Comparison of ENCODE assay signal across 9 mouse cellular contexts in the genomic region with DNA sequence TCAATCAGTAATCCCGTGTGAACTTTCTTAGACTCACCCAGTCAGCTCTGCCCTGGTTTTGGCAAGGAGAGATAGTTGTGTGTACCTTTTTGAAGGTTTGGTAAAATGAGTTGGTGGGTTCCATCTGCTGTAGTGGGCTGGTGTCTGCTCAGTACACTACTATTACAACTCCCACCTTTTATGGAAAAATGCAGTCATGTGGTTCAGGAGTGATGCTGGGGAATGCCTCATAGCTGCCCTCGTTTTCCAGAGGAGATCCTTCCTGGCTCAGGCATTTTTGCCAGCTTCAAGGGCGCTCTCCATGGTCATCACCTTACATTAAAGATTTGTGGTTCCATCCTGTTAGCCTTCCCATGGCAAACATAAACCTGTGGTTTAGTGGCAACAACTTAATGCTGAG. TPM values are rescaled to one million over a fixed set of nuclear protein-coding genes. Genes with fewer than 3 reads are reported as not detected.
A peak's percentile ranks its signal among the peaks of the same experiment; 100 is the strongest.
DNase-seq lines count a peak whose midpoint lies in the region; ATAC-seq and TF ChIP-seq lines count a peak whose summit lies in the region.
"Had no signal": no experiment of that assay in that cellular context is flagged by ENCODE, and none has a peak within 500 bp of the region (broad histone marks: within the 10 kb centered on the region; RNA-seq: fewer than 3 reads in every experiment).

No protein-coding gene starts in this region.

- no peak for ATAC-seq in liver, embryonic 12.5 days
- no peak for ATAC-seq in stomach, postnatal 0 days (ENCODE audit: low FRiP score, low TSS enrichment)
- ATAC-seq in granulocyte monocyte progenitor cell, adult 5-6 weeks (replicated peaks; ENCODE audit: poor library complexity, severe bottlenecking), result no peak

- no peak overlapping the region for H3K27ac ChIP-seq in heart, embryonic 10.5 days
- no peak overlapping the region for H3K27ac ChIP-seq in testis, adult 2 months (ENCODE audit: control insufficient read depth, insufficient read depth, low read depth, low read length)
- 0 out of 2 replicates have a peak overlapping the region, but pooled peaks have one; percentile 5 for H3K27ac ChIP-seq in liver, embryonic 12.5 days
- H3K27ac ChIP-seq in stomach, postnatal 0 days (replicated peaks), result no peak overlapping the region

- peaks cover 34% of the 10 kb centered on the region for H3K4me1 ChIP-seq in heart, embryonic 10.5 days
- H3K4me1 ChIP-seq in testis, adult 2 months (ENCODE audit: control insufficient read depth, insufficient read depth, low read length), result peaks cover 5% of the 10 kb centered on the region
- H3K4me1 ChIP-seq in liver, embryonic 12.5 days, result peaks cover 55% of the 10 kb centered on the region
- peaks cover 9% of the 10 kb centered on the region; the same call in 1 of the 2 replicates for H3K4me1 ChIP-seq in stomach, postnatal 0 days (replicated peaks; ENCODE audit: control insufficient read depth, insufficient read depth)

- TF ChIP-seq EP300 in stomach, postnatal 0 days (optimal IDR thresholded peaks at IDR 0.05), result no peak

- no peaks in the 10 kb centered on the region for H3K27me3 ChIP-seq in heart, embryonic 10.5 days (ENCODE audit: insufficient read depth, poor library complexity, severe bottlenecking)
- no peaks in the 10 kb centered on the region for H3K27me3 ChIP-seq in testis, adult 2 months (ENCODE audit: control insufficient read depth, insufficient read depth, low read length)
- no peaks in the 10 kb centered on the region for H3K27me3 ChIP-seq in liver, embryonic 12.5 days (replicated peaks)
- no peaks in the 10 kb centered on the region for H3K27me3 ChIP-seq in stomach, postnatal 0 days (ENCODE audit: control insufficient read depth, insufficient read depth, low read length)

- TF ChIP-seq CTCF in testis, adult 2 months (IDR thresholded peaks at IDR 0.05; ENCODE audit: control insufficient read depth, insufficient read depth, insufficient replicate concordance, low read depth, low read length), result no peak
- TF ChIP-seq CTCF in stomach, postnatal 0 days (IDR thresholded peaks at IDR 0.05; ENCODE audit: low read depth), result no peak

- no peak for DNase-seq in heart, embryonic 10.5 days (ENCODE audit: low spot score)
- no peak for DNase-seq in heart, adult 18-20 months
- DNase-seq in testis, postnatal 14 days (ENCODE audit: low spot score), result no peak
- DNase-seq in stomach, postnatal 0 days (ENCODE audit: low spot score), result no peak
- no peak for DNase-seq in left cerebral cortex, adult 9 months (ENCODE audit: low spot score in 2 of 2)
- DNase-seq: adrenal gland, adult 2 months had no signal

- no peak for TF ChIP-seq POLR2A in testis, adult 2 months (IDR thresholded peaks at IDR 0.05; ENCODE audit: control insufficient read depth, low read depth, low read length)

- H3K36me3 ChIP-seq in heart, embryonic 10.5 days, result peaks cover 3% of the 10 kb centered on the region; the same call in 1 of the 2 replicates
- no peaks in the 10 kb centered on the region; the same call in 1 of the 2 replicates for H3K36me3 ChIP-seq in testis, adult 2 months (ENCODE audit: control insufficient read depth, insufficient read depth, low read length)
- H3K36me3 ChIP-seq in liver, embryonic 12.5 days, result peaks cover 35% of the 10 kb centered on the region
- H3K36me3 ChIP-seq in stomach, postnatal 0 days (ENCODE audit: control insufficient read depth, insufficient read depth, low read length), result peaks cover 2% of the 10 kb centered on the region; the same call in 1 of the 2 replicates

- 45% methylated on average over 3 of the region's 3 CpGs for WGBS in heart, embryonic 10.5 days
- WGBS in liver, embryonic 12.5 days (ENCODE audit: insufficient replicate concordance), result 58% methylated on average over 3 of the region's 3 CpGs
- WGBS in stomach, postnatal 0 days, result 45% methylated on average over 3 of the region's 3 CpGs

- H3K4me3 ChIP-seq in heart, embryonic 10.5 days, result peak overlapping the region; percentile 93; the same call in 1 of the 2 replicates
- H3K4me3 ChIP-seq in testis, adult 2 months (ENCODE audit: control insufficient read depth, low read depth, low read length), result peak overlapping the region; percentile 96; the same call in 1 of the 2 replicates
- 0 out of 2 replicates have a peak overlapping the region, but pooled peaks have one; percentile 95 for H3K4me3 ChIP-seq in liver, embryonic 12.5 days
- H3K4me3 ChIP-seq in stomach, postnatal 0 days (ENCODE audit: low read depth, low read length), result no peak overlapping the region

- H3K4me2 ChIP-seq in liver, embryonic 12.5 days, result peak overlapping the region; percentile 100
- peak overlapping the region; percentile 95; the same call in 1 of the 2 replicates for H3K4me2 ChIP-seq in stomach, postnatal 0 days (replicated peaks; ENCODE audit: low read depth)

- no peaks in the 10 kb centered on the region for H3K9me3 ChIP-seq in heart, embryonic 10.5 days
- no peaks in the 10 kb centered on the region for H3K9me3 ChIP-seq in liver, embryonic 12.5 days (replicated peaks)
- no peaks in the 10 kb centered on the region for H3K9me3 ChIP-seq in stomach, postnatal 0 days (ENCODE audit: control insufficient read depth, low read length)

- peak overlapping the region; percentile 95; the same call in 1 of the 2 replicates for H3K9ac ChIP-seq in liver, embryonic 12.5 days
- H3K9ac ChIP-seq in stomach, postnatal 0 days (ENCODE audit: low read length), result no peak overlapping the region

RNA-seq across cellular contexts. Expression of gene Tent4b, which starts 2.6 kb away (rescaled TPM):
- polyA plus RNA-seq in heart, embryonic 10.5 days (2016; fragmentation: Nextera tagmentation; extraction: Ambion mirVana), result 7.0 and 11.3 TPM in 2 replicates
- 10 to 100 TPM; 17.6 to 19.3 TPM for total RNA-seq in heart, adult 18-20 months (2021)
- polyA plus RNA-seq in testis, adult 2 months (2012; rRNA removed), result 83.1 and 92.8 TPM in 2 replicates
- polyA plus RNA-seq in liver, embryonic 12.5 days (2016; fragmentation: Nextera tagmentation; extraction: Ambion mirVana), result 8.7 TPM in 2 replicates
- 3.4 and 3.6 TPM in 2 replicates for polyA plus RNA-seq in stomach, postnatal 0 days (2015; fragmentation: Nextera tagmentation; extraction: Ambion mirVana)
- total RNA-seq in granulocyte monocyte progenitor cell, adult 5-6 weeks (2014; fragmentation: Nextera tagmentation), result 34.4 and 41.3 TPM in 2 replicates
- total RNA-seq in granulocyte monocyte progenitor cell, adult 5-6 weeks (2017), result 34.6 and 37.6 TPM in 2 replicates
